Mouse (Mus musculus): ENCODE results near the gene Pbx1. TPM values are rescaled to one million over a fixed set of nuclear protein-coding genes. Genes with fewer than 3 reads are reported as not detected.

Gene Pbx1
- total and polyA plus RNA-seq, 2 experiments from 2014 or later = 17.1 to 31.3 TPM

- no peaks in the 10 kb centered on the region for H3K9me3 ChIP-seq (replicated peaks; ENCODE audit: control insufficient read depth, low read length)
- 36% methylated on average over 5 of the region's 5 CpGs for WGBS
- no peak overlapping the region for H3K27ac ChIP-seq (ENCODE audit: low read depth)
Observed at GRCm38 (mm10) chr1:168425017-168425705, 6.9 kb downstream of the Pbx1 start.

GRCm38 (mm10) chr1:168423389-168423930 lies 8.6 kb downstream of the Pbx1 start:
- 46% methylated on average over 11 of the region's 11 CpGs for WGBS
- DNase-seq (ENCODE audit: low spot score) = no peak
- peaks cover 8% of the 10 kb centered on the region; the same call in 1 of the 2 replicates for H3K36me3 ChIP-seq (replicated peaks; ENCODE audit: control insufficient read depth, insufficient read depth, low read length)
- H3K27ac ChIP-seq (ENCODE audit: low read depth) = peak overlapping the region; percentile 39
- peaks cover 59% of the 10 kb centered on the region for H3K4me1 ChIP-seq (ENCODE audit: control insufficient read depth, insufficient read depth)
- H3K9ac ChIP-seq (replicated peaks; ENCODE audit: low read depth, low read length) = no peak overlapping the region
- H3K27me3 ChIP-seq (ENCODE audit: control insufficient read depth, insufficient read depth, low read length) = no peaks in the 10 kb centered on the region
- no peak overlapping the region for H3K4me3 ChIP-seq (ENCODE audit: low read depth, low read length)
- peak; percentile 45; the same call in 1 of the 2 replicates for ATAC-seq (ENCODE audit: insufficient read depth, low read depth)
- no peaks in the 10 kb centered on the region for H3K9me3 ChIP-seq (replicated peaks; ENCODE audit: control insufficient read depth, low read length)
- H3K4me2 ChIP-seq (ENCODE audit: low read depth, low read length) = peak overlapping the region; percentile 28; the same call in 1 of the 2 replicates
- TF ChIP-seq EP300 (IDR thresholded peaks at IDR 0.05; ENCODE audit: low read depth) (no peak), CTCF (IDR thresholded peaks at IDR 0.05; ENCODE audit: low read depth) (no peak)

More at GRCm38 (mm10) chr1:168425017-168425705, 6.9 kb downstream of the Pbx1 start:
- ATAC-seq (ENCODE audit: insufficient read depth, low read depth) (peak; percentile 57; the same call in 1 of the 2 replicates), DNase-seq (ENCODE audit: low spot score) (no peak)
- Histone ChIP-seq H3K9ac (replicated peaks; ENCODE audit: low read depth, low read length) (no peak overlapping the region), H3K27me3 (ENCODE audit: control insufficient read depth, insufficient read depth, low read length) (no peaks in the 10 kb centered on the region), H3K4me3 (ENCODE audit: low read depth, low read length) (no peak overlapping the region), H3K36me3 (replicated peaks; ENCODE audit: control insufficient read depth, insufficient read depth, low read length) (peaks cover 8% of the 10 kb centered on the region; the same call in 1 of the 2 replicates), H3K4me2 (ENCODE audit: low read depth, low read length) (peak overlapping the region; percentile 25; the same call in 1 of the 2 replicates), H3K4me1 (ENCODE audit: control insufficient read depth, insufficient read depth) (peaks cover 53% of the 10 kb centered on the region)
- TF ChIP-seq CTCF (IDR thresholded peaks at IDR 0.05; ENCODE audit: low read depth) = no peak
- no peak for TF ChIP-seq EP300 (IDR thresholded peaks at IDR 0.05; ENCODE audit: low read depth)

DNA sequence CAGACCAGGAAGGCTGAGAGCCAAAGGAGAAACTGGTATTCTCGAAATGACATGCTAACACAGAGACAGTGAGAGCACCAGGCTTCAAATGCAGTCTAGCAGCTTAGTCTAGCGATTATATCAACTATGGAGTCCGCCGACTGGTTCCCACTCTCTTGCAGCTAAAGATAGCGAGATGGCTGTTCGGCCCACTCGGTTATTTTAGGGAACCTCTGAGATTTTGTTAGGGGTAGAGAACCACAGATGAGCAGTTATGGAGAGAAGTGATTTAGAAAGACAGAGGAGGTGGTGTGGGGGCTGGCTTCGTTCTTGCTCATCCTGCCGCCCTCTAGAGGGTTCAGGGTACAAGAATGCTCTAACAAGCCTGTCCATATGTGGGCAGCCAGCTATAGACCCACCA lies 13.2 kb downstream of the Pbx1 start:
- Histone ChIP-seq H3K27ac (ENCODE audit: low read depth) (peak overlapping the region; percentile 53), H3K4me3 (ENCODE audit: low read depth, low read length) (no peak overlapping the region), H3K36me3 (replicated peaks; ENCODE audit: control insufficient read depth, insufficient read depth, low read length) (peaks cover 8% of the 10 kb centered on the region), H3K4me1 (ENCODE audit: control insufficient read depth, insufficient read depth) (peaks cover 41% of the 10 kb centered on the region), H3K4me2 (ENCODE audit: low read depth, low read length) (0 out of 2 replicates have a peak overlapping the region, but pooled peaks have one; percentile 11), H3K27me3 (ENCODE audit: control insufficient read depth, insufficient read depth, low read length) (no peaks in the 10 kb centered on the region), H3K9me3 (replicated peaks; ENCODE audit: control insufficient read depth, low read length) (no peaks in the 10 kb centered on the region), H3K9ac (replicated peaks; ENCODE audit: low read depth, low read length) (0 out of 2 replicates have a peak overlapping the region, but pooled peaks have one; percentile 7)
- ATAC-seq (ENCODE audit: insufficient read depth, low read depth) (no peak), DNase-seq (ENCODE audit: low spot score) (no peak)
- no peak for TF ChIP-seq EP300 (IDR thresholded peaks at IDR 0.05; ENCODE audit: low read depth)
- no peak for TF ChIP-seq CTCF (IDR thresholded peaks at IDR 0.05; ENCODE audit: low read depth)
- 29% methylated on average over 9 of the region's 9 CpGs for WGBS

DNA sequence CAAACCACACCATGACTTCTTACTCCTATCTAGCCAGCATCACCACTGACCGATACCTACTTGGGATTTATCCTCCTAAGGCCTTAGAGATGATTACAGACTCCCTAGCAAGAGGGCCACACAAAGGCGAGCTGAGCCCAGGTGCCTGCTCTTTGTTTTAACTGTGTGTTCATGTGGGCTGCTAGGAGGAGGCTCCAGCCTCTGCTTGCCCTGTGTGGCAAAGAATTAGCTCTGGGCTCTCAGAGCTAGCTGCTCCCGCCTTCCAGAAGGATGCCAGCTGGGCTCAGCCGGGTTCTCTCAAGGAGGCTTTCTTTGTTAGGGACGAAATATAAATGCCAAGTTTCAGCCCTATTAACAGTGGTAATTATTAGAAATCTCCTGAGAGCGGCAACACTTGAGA lies 14.4 kb downstream of the Pbx1 start:
- Histone ChIP-seq H3K9me3 (replicated peaks; ENCODE audit: control insufficient read depth, low read length) (no peaks in the 10 kb centered on the region), H3K4me3 (ENCODE audit: low read depth, low read length) (no peak overlapping the region), H3K27me3 (ENCODE audit: control insufficient read depth, insufficient read depth, low read length) (no peaks in the 10 kb centered on the region), H3K4me1 (ENCODE audit: control insufficient read depth, insufficient read depth) (peaks cover 30% of the 10 kb centered on the region), H3K36me3 (replicated peaks; ENCODE audit: control insufficient read depth, insufficient read depth, low read length) (peaks cover 14% of the 10 kb centered on the region), H3K27ac (ENCODE audit: low read depth) (no peak overlapping the region), H3K4me2 (ENCODE audit: low read depth, low read length) (no peak overlapping the region), H3K9ac (replicated peaks; ENCODE audit: low read depth, low read length) (no peak overlapping the region)
- no peak for TF ChIP-seq EP300 (IDR thresholded peaks at IDR 0.05; ENCODE audit: low read depth)
- TF ChIP-seq CTCF (IDR thresholded peaks at IDR 0.05; ENCODE audit: low read depth) = no peak
- ATAC-seq (ENCODE audit: insufficient read depth, low read depth) (no peak), DNase-seq (ENCODE audit: low spot score) (no peak)
- WGBS = 75% methylated on average over 6 of the region's 6 CpGs

DNA sequence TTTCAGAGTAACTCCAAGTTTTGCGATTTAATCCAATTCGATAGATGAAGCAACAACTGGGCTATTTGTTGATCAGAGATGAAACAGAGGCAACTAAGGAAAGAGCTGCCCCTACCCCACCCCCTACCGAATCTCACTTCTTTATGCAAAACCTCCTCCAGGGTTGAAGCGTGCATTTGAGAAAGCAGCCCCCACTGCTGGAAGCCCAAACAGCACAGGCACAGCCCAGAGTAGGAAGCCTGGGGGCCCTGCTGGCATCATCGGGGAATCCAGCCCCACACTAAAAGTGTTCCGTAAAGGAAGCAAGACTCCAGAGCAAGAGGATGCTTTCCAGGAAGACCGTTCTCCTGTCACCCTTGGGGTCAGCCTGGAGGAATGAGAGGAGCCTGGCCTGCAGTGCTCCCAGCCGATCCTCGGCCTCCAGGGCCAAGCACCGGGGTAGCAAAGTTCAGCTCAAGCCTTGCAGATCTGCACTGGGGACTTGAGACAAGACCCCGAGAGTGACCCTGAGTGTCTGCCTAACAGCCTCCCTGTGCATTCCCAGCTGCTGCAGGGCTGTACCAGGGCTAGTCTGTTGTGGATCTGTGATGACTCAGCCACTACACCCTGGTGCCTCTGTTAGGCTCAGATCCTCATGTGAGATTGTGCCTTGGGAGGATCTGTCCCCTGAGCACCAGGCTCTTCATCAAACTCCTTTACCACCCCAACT lies 15.2 kb downstream of the Pbx1 start:
- no peaks in the 10 kb centered on the region for H3K27me3 ChIP-seq (ENCODE audit: control insufficient read depth, insufficient read depth, low read length)
- no peaks in the 10 kb centered on the region for H3K9me3 ChIP-seq (replicated peaks; ENCODE audit: control insufficient read depth, low read length)
- H3K4me1 ChIP-seq (ENCODE audit: control insufficient read depth, insufficient read depth) = peaks cover 31% of the 10 kb centered on the region
- H3K9ac ChIP-seq (replicated peaks; ENCODE audit: low read depth, low read length) = no peak overlapping the region; the same call in 1 of the 2 replicates
- TF ChIP-seq EP300 (IDR thresholded peaks at IDR 0.05; ENCODE audit: low read depth) (no peak), CTCF (IDR thresholded peaks at IDR 0.05; ENCODE audit: low read depth) (no peak)
- 0 out of 2 replicates have a peak, but pooled peaks have one; percentile 41 for ATAC-seq (ENCODE audit: insufficient read depth, low read depth)
- no peak overlapping the region for H3K4me3 ChIP-seq (ENCODE audit: low read depth, low read length)
- WGBS = 19% methylated on average over 11 of the region's 11 CpGs
- H3K36me3 ChIP-seq (replicated peaks; ENCODE audit: control insufficient read depth, insufficient read depth, low read length) = peaks cover 7% of the 10 kb centered on the region
- DNase-seq (ENCODE audit: low spot score) = no peak
- peak overlapping the region; percentile 36; the same call in 1 of the 2 replicates for H3K27ac ChIP-seq (ENCODE audit: low read depth)
- peak overlapping the region; percentile 39 for H3K4me2 ChIP-seq (ENCODE audit: low read depth, low read length)
